Mouse (Mus musculus): ENCODE measurements around the gene Ghsr. TPM values are rescaled to one million over a fixed set of nuclear protein-coding genes. Genes with fewer than 3 reads are reported as not detected.
"Not testable (repeated sequence)": the region's sequence is repeated elsewhere in the genome, so short reads cannot be mapped to it uniquely, and the experiment has no call there.

Ghsr gene
- polyA plus RNA-seq, 1 experiment from 2014 or later = 0.12 TPM

DNA sequence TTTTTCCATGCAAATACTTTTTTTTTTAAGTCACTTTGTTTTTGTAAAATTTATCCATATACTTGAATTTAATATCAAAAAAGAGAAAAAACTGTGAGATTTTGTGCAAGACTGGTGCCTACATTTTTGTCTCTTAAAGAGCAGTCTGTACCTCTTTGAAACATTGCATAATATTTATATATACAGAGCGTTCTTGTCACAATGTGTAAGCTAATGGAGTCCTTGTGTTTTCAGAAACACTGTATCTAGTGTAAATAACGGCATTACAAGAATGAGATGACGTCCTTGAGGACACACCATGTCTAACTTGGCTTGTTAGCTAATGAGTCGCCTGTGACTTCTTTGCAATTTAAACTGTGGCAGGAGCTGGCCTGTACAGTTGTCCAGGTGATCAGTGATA, 6.8 kb downstream of the Ghsr start:
- H3K36me3 ChIP-seq (ENCODE audit: control insufficient read depth, insufficient read depth, low read length) = no peaks in the 10 kb centered on the region
- H3K4me3 ChIP-seq (ENCODE audit: low read depth, low read length) = no peak overlapping the region
- DNase-seq (ENCODE audit: low spot score) (no peak), ATAC-seq (ENCODE audit: insufficient read depth, low FRiP score, low TSS enrichment) (no peak)
- H3K27ac ChIP-seq (ENCODE audit: low read depth, low read length) = no peak overlapping the region
- no peaks in the 10 kb centered on the region for H3K4me1 ChIP-seq (ENCODE audit: control insufficient read depth, insufficient read depth, low read length)
- H3K9ac ChIP-seq (ENCODE audit: low read length) = no peak overlapping the region
- no peak overlapping the region for H3K4me2 ChIP-seq (ENCODE audit: low read depth)
- H3K9me3 ChIP-seq (ENCODE audit: control insufficient read depth, low read length) = no peaks in the 10 kb centered on the region
- H3K27me3 ChIP-seq (ENCODE audit: control insufficient read depth, insufficient read depth, low read length) = peaks cover 5% of the 10 kb centered on the region; the same call in 1 of the 2 replicates
- WGBS = 78% methylated on average over 4 of the region's 4 CpGs

GRCm38 (mm10) chr3:27384836-27385235, 13.7 kb downstream of the Ghsr start:
- Histone ChIP-seq H3K27me3 (ENCODE audit: control insufficient read depth, insufficient read depth, low read length) (no peaks in the 10 kb centered on the region), H3K4me1 (ENCODE audit: control insufficient read depth, insufficient read depth, low read length) (no peaks in the 10 kb centered on the region), H3K9me3 (ENCODE audit: control insufficient read depth, low read length) (no peaks in the 10 kb centered on the region), H3K27ac (ENCODE audit: low read depth, low read length) (no peak overlapping the region), H3K4me2 (ENCODE audit: low read depth) (no peak overlapping the region), H3K4me3 (ENCODE audit: low read depth, low read length) (no peak overlapping the region), H3K9ac (ENCODE audit: low read length) (no peak overlapping the region), H3K36me3 (ENCODE audit: control insufficient read depth, insufficient read depth, low read length) (no peaks in the 10 kb centered on the region)
- DNase-seq (ENCODE audit: low spot score) (no peak), ATAC-seq (ENCODE audit: insufficient read depth, low FRiP score, low TSS enrichment) (no peak)
- 80% methylated on average over 3 of the region's 3 CpGs for WGBS

GRCm38 (mm10) chr3:27389923-27390322, 18.8 kb downstream of the Ghsr start:
- no peak for ATAC-seq (ENCODE audit: insufficient read depth, low FRiP score, low TSS enrichment)
- Histone ChIP-seq H3K9ac (ENCODE audit: low read length) (no peak overlapping the region), H3K4me1 (ENCODE audit: control insufficient read depth, insufficient read depth, low read length) (no peaks in the 10 kb centered on the region), H3K9me3 (ENCODE audit: control insufficient read depth, low read length) (no peaks in the 10 kb centered on the region), H3K27ac (ENCODE audit: low read depth, low read length) (no peak overlapping the region), H3K4me3 (ENCODE audit: low read depth, low read length) (no peak overlapping the region), H3K27me3 (ENCODE audit: control insufficient read depth, insufficient read depth, low read length) (no peaks in the 10 kb centered on the region), H3K4me2 (ENCODE audit: low read depth) (no peak overlapping the region), H3K36me3 (ENCODE audit: control insufficient read depth, insufficient read depth, low read length) (no peaks in the 10 kb centered on the region)
- WGBS = 93% methylated on average over 1 of the region's 1 CpGs
- no peak for DNase-seq (ENCODE audit: low spot score)

- 92% methylated on average over 3 of the region's 3 CpGs for WGBS
- not testable (repeated sequence) for H3K9ac ChIP-seq (ENCODE audit: low read length); H3K4me2 ChIP-seq (ENCODE audit: low read depth); ATAC-seq (ENCODE audit: insufficient read depth, low FRiP score, low TSS enrichment); H3K27ac ChIP-seq (ENCODE audit: low read depth, low read length); H3K9me3 ChIP-seq (ENCODE audit: control insufficient read depth, low read length); H3K4me3 ChIP-seq (ENCODE audit: low read depth, low read length); H3K4me1 ChIP-seq (ENCODE audit: control insufficient read depth, insufficient read depth, low read length); H3K36me3 ChIP-seq (ENCODE audit: control insufficient read depth, insufficient read depth, low read length); DNase-seq (ENCODE audit: low spot score); H3K27me3 ChIP-seq (ENCODE audit: control insufficient read depth, insufficient read depth, low read length)
These were observed 29.8 kb downstream of the Ghsr start for GRCm38 (mm10) chr3:27400996-27401395.

DNA sequence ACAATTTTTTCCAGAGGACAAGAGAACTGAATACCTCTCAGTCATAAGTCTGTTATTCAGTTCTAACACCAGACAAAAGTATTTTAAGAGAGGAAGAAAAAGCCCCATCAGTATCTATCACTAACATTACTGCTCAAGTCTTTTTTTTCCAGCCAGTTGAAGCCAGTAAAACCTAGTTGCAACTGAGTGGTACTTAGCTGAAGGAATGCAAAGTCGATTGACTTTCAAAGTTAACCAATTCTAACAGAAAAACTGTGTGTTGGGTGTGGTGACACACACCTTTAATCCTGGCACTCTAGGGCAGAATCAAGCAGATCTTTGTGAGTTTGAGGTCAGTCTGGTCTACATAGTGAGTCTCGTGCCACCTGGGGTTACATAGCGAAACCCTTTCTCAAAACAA, 35.3 kb downstream of the Ghsr start:
- Histone ChIP-seq H3K4me1 (ENCODE audit: control insufficient read depth, insufficient read depth, low read length) (no peaks in the 10 kb centered on the region), H3K27me3 (ENCODE audit: control insufficient read depth, insufficient read depth, low read length) (no peaks in the 10 kb centered on the region), H3K36me3 (ENCODE audit: control insufficient read depth, insufficient read depth, low read length) (no peaks in the 10 kb centered on the region), H3K9ac (ENCODE audit: low read length) (no peak overlapping the region), H3K9me3 (ENCODE audit: control insufficient read depth, low read length) (no peaks in the 10 kb centered on the region), H3K4me3 (ENCODE audit: low read depth, low read length) (no peak overlapping the region), H3K27ac (ENCODE audit: low read depth, low read length) (no peak overlapping the region), H3K4me2 (ENCODE audit: low read depth) (no peak overlapping the region)
- 85% methylated on average over 3 of the region's 3 CpGs for WGBS
- DNase-seq (ENCODE audit: low spot score) (no peak), ATAC-seq (ENCODE audit: insufficient read depth, low FRiP score, low TSS enrichment) (no peak)

- DNase-seq (ENCODE audit: low spot score) (no peak), ATAC-seq (ENCODE audit: insufficient read depth, low FRiP score, low TSS enrichment) (no peak)
- 85% methylated on average over 2 of the region's 2 CpGs for WGBS
These were observed 37.4 kb downstream of the Ghsr start for GRCm38 (mm10) chr3:27408564-27408963.

GRCm38 (mm10) chr3:27411286-27411685, 40.1 kb downstream of the Ghsr start:
- Histone ChIP-seq H3K27ac (ENCODE audit: low read depth, low read length) (no peak overlapping the region), H3K4me2 (ENCODE audit: low read depth) (no peak overlapping the region), H3K9ac (ENCODE audit: low read length) (no peak overlapping the region), H3K27me3 (ENCODE audit: control insufficient read depth, insufficient read depth, low read length) (no peaks in the 10 kb centered on the region), H3K4me3 (ENCODE audit: low read depth, low read length) (no peak overlapping the region), H3K9me3 (ENCODE audit: control insufficient read depth, low read length) (no peaks in the 10 kb centered on the region), H3K4me1 (ENCODE audit: control insufficient read depth, insufficient read depth, low read length) (no peaks in the 10 kb centered on the region), H3K36me3 (ENCODE audit: control insufficient read depth, insufficient read depth, low read length) (no peaks in the 10 kb centered on the region)
- WGBS = 94% methylated on average over 2 of the region's 2 CpGs
- DNase-seq (ENCODE audit: low spot score) = no peak
- ATAC-seq (ENCODE audit: insufficient read depth, low FRiP score, low TSS enrichment) = no peak

More at GRCm38 (mm10) chr3:27408564-27408963, 37.4 kb downstream of the Ghsr start:
- no peaks in the 10 kb centered on the region for H3K4me1 ChIP-seq (ENCODE audit: control insufficient read depth, insufficient read depth, low read length)
- no peak overlapping the region for H3K27ac ChIP-seq (ENCODE audit: low read depth, low read length)
- no peak overlapping the region for H3K9ac ChIP-seq (ENCODE audit: low read length)
- H3K4me3 ChIP-seq (ENCODE audit: low read depth, low read length) = no peak overlapping the region
- no peaks in the 10 kb centered on the region for H3K36me3 ChIP-seq (ENCODE audit: control insufficient read depth, insufficient read depth, low read length)
- H3K4me2 ChIP-seq (ENCODE audit: low read depth) = no peak overlapping the region
- no peaks in the 10 kb centered on the region for H3K9me3 ChIP-seq (ENCODE audit: control insufficient read depth, low read length)
- H3K27me3 ChIP-seq (ENCODE audit: control insufficient read depth, insufficient read depth, low read length) = no peaks in the 10 kb centered on the region

- ATAC-seq (ENCODE audit: insufficient read depth, low FRiP score, low TSS enrichment) (no peak), DNase-seq (ENCODE audit: low spot score) (no peak)
- Histone ChIP-seq H3K4me2 (ENCODE audit: low read depth) (no peak overlapping the region), H3K36me3 (ENCODE audit: control insufficient read depth, insufficient read depth, low read length) (no peaks in the 10 kb centered on the region), H3K9ac (ENCODE audit: low read length) (no peak overlapping the region), H3K27ac (ENCODE audit: low read depth, low read length) (no peak overlapping the region), H3K9me3 (ENCODE audit: control insufficient read depth, low read length) (no peaks in the 10 kb centered on the region), H3K4me3 (ENCODE audit: low read depth, low read length) (no peak overlapping the region), H3K4me1 (ENCODE audit: control insufficient read depth, insufficient read depth, low read length) (no peaks in the 10 kb centered on the region), H3K27me3 (ENCODE audit: control insufficient read depth, insufficient read depth, low read length) (no peaks in the 10 kb centered on the region)
- 70% methylated on average over 3 of the region's 3 CpGs for WGBS
These were observed 42.4 kb downstream of the Ghsr start for GRCm38 (mm10) chr3:27413566-27413965.

DNA sequence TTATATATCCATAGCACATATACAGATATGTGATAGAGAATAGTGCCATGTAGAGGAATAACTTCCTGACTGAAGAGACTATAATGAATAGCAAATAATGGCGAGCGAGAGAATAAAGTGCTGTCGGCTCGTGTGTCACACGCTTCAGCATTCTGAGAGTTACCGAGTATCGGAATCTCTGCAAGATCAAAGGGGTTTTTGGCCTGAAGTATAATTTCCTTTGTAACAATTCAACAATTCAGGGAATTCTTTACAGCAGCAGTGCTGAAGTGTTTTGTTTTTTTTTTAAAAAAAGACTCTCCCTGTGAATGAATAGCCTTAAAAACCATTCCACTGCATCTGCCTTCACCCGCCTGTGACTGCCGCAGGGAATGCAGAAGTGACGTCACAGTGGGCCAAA, 45.6 kb downstream of the Ghsr start:
- Histone ChIP-seq H3K27me3 (ENCODE audit: control insufficient read depth, insufficient read depth, low read length) (no peaks in the 10 kb centered on the region), H3K9ac (ENCODE audit: low read length) (no peak overlapping the region)
- WGBS = 83% methylated on average over 10 of the region's 10 CpGs

More for the DNA sequence above, 45.6 kb downstream of the Ghsr start:
- ATAC-seq (ENCODE audit: insufficient read depth, low FRiP score, low TSS enrichment) (no peak), DNase-seq (ENCODE audit: low spot score) (no peak)
- Histone ChIP-seq H3K4me1 (ENCODE audit: control insufficient read depth, insufficient read depth, low read length) (no peaks in the 10 kb centered on the region), H3K4me2 (ENCODE audit: low read depth) (no peak overlapping the region), H3K27ac (ENCODE audit: low read depth, low read length) (no peak overlapping the region), H3K9me3 (ENCODE audit: control insufficient read depth, low read length) (no peaks in the 10 kb centered on the region), H3K36me3 (ENCODE audit: control insufficient read depth, insufficient read depth, low read length) (no peaks in the 10 kb centered on the region), H3K4me3 (ENCODE audit: low read depth, low read length) (no peak overlapping the region)
